Comparison of ENCODE assay signal across 9 mouse cellular contexts in genomic region chr5:65536068-65536465, GRCm38 (mm10). TPM values are rescaled to one million over a fixed set of nuclear protein-coding genes. Genes with fewer than 3 reads are reported as not detected.
A peak's percentile ranks its signal among the peaks of the same experiment; 100 is the strongest.
DNase-seq lines count a peak whose midpoint lies in the region; ATAC-seq and TF ChIP-seq lines count a peak whose summit lies in the region.
"Not testable (repeated sequence)": the region's sequence is repeated elsewhere in the genome, so short reads cannot be mapped to it uniquely, and the experiment has no call there.
"Had no signal": no experiment of that assay in that cellular context is flagged by ENCODE, and none has a peak within 500 bp of the region (broad histone marks: within the 10 kb centered on the region; RNA-seq: fewer than 3 reads in every experiment).

No protein-coding gene starts in this region.

- peaks cover 40% of the 10 kb centered on the region for H3K79me2 ChIP-seq in C2C12 (ENCODE audit: control insufficient read depth, insufficient read depth)

- not testable (repeated sequence) for TF ChIP-seq CTCF in C2C12 (IDR thresholded peaks at IDR 0.05; ENCODE audit: control insufficient read depth, insufficient read depth, insufficient read length); liver, embryonic 14.5 days (IDR thresholded peaks at IDR 0.05; ENCODE audit: low read depth)

- DNase-seq in embryonic facial prominence, embryonic 10.5 days (ENCODE audit: low spot score); hindbrain, embryonic 11.5 days (ENCODE audit: low spot score); liver, embryonic 14.5 days (ENCODE audit: low read depth in 3 of 3, low spot score in 3 of 3): not testable (repeated sequence)

- H3K79me3 ChIP-seq in C2C12 (ENCODE audit: low read depth), result peaks cover 37% of the 10 kb centered on the region

- peak overlapping the region; percentile 84 for H3K4me3 ChIP-seq in C2C12 (ENCODE audit: insufficient read depth, poor library complexity, severe bottlenecking)
- peak overlapping the region; percentile 95 for H3K4me3 ChIP-seq in embryonic facial prominence, embryonic 10.5 days
- peak overlapping the region; percentile 96 for H3K4me3 ChIP-seq in forebrain, embryonic 16.5 days (replicated peaks; ENCODE audit: low read length)
- H3K4me3 ChIP-seq in hindbrain, embryonic 11.5 days (ENCODE audit: low read depth, low read length), result 0 out of 2 replicates have a peak overlapping the region, but pooled peaks have one; percentile 80
- peak overlapping the region; percentile 95 for H3K4me3 ChIP-seq in kidney, embryonic 16.5 days (ENCODE audit: low read length)
- peak overlapping the region; percentile 71 to 94; a peak in 3 of 4 replicates for H3K4me3 ChIP-seq in liver, embryonic 14.5 days (ENCODE audit: insufficient read depth in 1 of 2, low read depth in 2 of 2, low read length in 2 of 2)
- peak overlapping the region; percentile 93 for H3K4me3 ChIP-seq in midbrain, embryonic 13.5 days (replicated peaks)
- H3K4me3 ChIP-seq in stomach, embryonic 14.5 days (ENCODE audit: low read depth, low read length), result peak overlapping the region; percentile 96

- WGBS in embryonic facial prominence, embryonic 10.5 days, result 85% methylated on average over 10 of the region's 10 CpGs
- 80% methylated on average over 10 of the region's 10 CpGs for WGBS in forebrain, embryonic 16.5 days
- 89% methylated on average over 10 of the region's 10 CpGs for WGBS in hindbrain, embryonic 11.5 days
- 83% methylated on average over 10 of the region's 10 CpGs for WGBS in kidney, embryonic 16.5 days
- WGBS in liver, embryonic 14.5 days (ENCODE audit: insufficient replicate concordance), result 75% methylated on average over 10 of the region's 10 CpGs
- WGBS in midbrain, embryonic 13.5 days, result 86% methylated on average over 10 of the region's 10 CpGs
- WGBS in stomach, embryonic 14.5 days, result 76% methylated on average over 10 of the region's 10 CpGs

- H3K4me1 ChIP-seq in embryonic facial prominence, embryonic 10.5 days, result peaks cover 19% of the 10 kb centered on the region
- peaks cover 11% of the 10 kb centered on the region for H3K4me1 ChIP-seq in forebrain, embryonic 16.5 days (replicated peaks; ENCODE audit: control insufficient read depth, insufficient read depth, low read length)
- H3K4me1 ChIP-seq in hindbrain, embryonic 11.5 days (replicated peaks; ENCODE audit: control insufficient read depth, insufficient read depth, low read length); liver, embryonic 14.5 days (replicated peaks; ENCODE audit: control insufficient read depth in 2 of 2, insufficient read depth in 2 of 2, low read length in 1 of 2); stomach, embryonic 14.5 days (ENCODE audit: control insufficient read depth, insufficient read depth, low read length): not testable (repeated sequence)
- peaks cover 21% of the 10 kb centered on the region for H3K4me1 ChIP-seq in kidney, embryonic 16.5 days (ENCODE audit: insufficient read depth, low read length)
- H3K4me1 ChIP-seq in midbrain, embryonic 13.5 days (replicated peaks), result peaks cover 20% of the 10 kb centered on the region

- H3K36me3 ChIP-seq in C2C12 (ENCODE audit: control insufficient read depth, insufficient read depth); forebrain, embryonic 16.5 days (ENCODE audit: control insufficient read depth, insufficient read depth); hindbrain, embryonic 11.5 days (ENCODE audit: control insufficient read depth, insufficient read depth, low read length); kidney, embryonic 16.5 days (ENCODE audit: insufficient read depth, low read length); liver, embryonic 14.5 days (replicated peaks; ENCODE audit: control insufficient read depth, insufficient read depth, low read depth); midbrain, embryonic 13.5 days; stomach, embryonic 14.5 days (ENCODE audit: control insufficient read depth, insufficient read depth, low read length): not testable (repeated sequence)
- H3K36me3 ChIP-seq in embryonic facial prominence, embryonic 10.5 days (replicated peaks), result peaks cover 13% of the 10 kb centered on the region; the same call in 1 of the 2 replicates

- peak overlapping the region; percentile 98; the same call in 1 of the 2 replicates for H3K9ac ChIP-seq in forebrain, embryonic 16.5 days (replicated peaks; ENCODE audit: low read depth, low read length)
- H3K9ac ChIP-seq in hindbrain, embryonic 11.5 days (ENCODE audit: low read depth, low read length), result peak overlapping the region; percentile 94
- peak overlapping the region; percentile 95 for H3K9ac ChIP-seq in kidney, embryonic 16.5 days (replicated peaks; ENCODE audit: low read length)
- peak overlapping the region; percentile 97 for H3K9ac ChIP-seq in liver, embryonic 14.5 days (replicated peaks)
- H3K9ac ChIP-seq in midbrain, embryonic 13.5 days (replicated peaks), result peak overlapping the region; percentile 95
- peak overlapping the region; percentile 95; the same call in 1 of the 2 replicates for H3K9ac ChIP-seq in stomach, embryonic 14.5 days (replicated peaks; ENCODE audit: low read depth, low read length)

- H3K4me2 ChIP-seq in forebrain, embryonic 16.5 days (ENCODE audit: low read length), result peak overlapping the region; percentile 74
- peak overlapping the region; percentile 74 for H3K4me2 ChIP-seq in hindbrain, embryonic 11.5 days (replicated peaks; ENCODE audit: low read depth, low read length)
- peak overlapping the region; percentile 67 for H3K4me2 ChIP-seq in kidney, embryonic 16.5 days (replicated peaks; ENCODE audit: low read depth, low read length)
- peak overlapping the region; percentile 90 for H3K4me2 ChIP-seq in liver, embryonic 14.5 days (ENCODE audit: low read depth)
- peak overlapping the region; percentile 70 for H3K4me2 ChIP-seq in midbrain, embryonic 13.5 days (replicated peaks)
- peak overlapping the region; percentile 72 for H3K4me2 ChIP-seq in stomach, embryonic 14.5 days (replicated peaks; ENCODE audit: low read depth, low read length)

- peak overlapping the region; percentile 98 for H3K27ac ChIP-seq in embryonic facial prominence, embryonic 10.5 days (replicated peaks)
- H3K27ac ChIP-seq in forebrain, embryonic 16.5 days (ENCODE audit: low read length), result peak overlapping the region; percentile 98
- H3K27ac ChIP-seq in hindbrain, embryonic 11.5 days (ENCODE audit: low read depth, low read length), result peak overlapping the region; percentile 87; the same call in 1 of the 2 replicates
- H3K27ac ChIP-seq in kidney, embryonic 16.5 days (ENCODE audit: low read length), result peak overlapping the region; percentile 99
- peak overlapping the region; percentile 90 for H3K27ac ChIP-seq in liver, embryonic 14.5 days
- peak overlapping the region; percentile 99 for H3K27ac ChIP-seq in midbrain, embryonic 13.5 days
- peak overlapping the region; percentile 99 for H3K27ac ChIP-seq in stomach, embryonic 14.5 days (ENCODE audit: low read length)

- H3K9me3 ChIP-seq in embryonic facial prominence, embryonic 10.5 days; forebrain, embryonic 16.5 days (ENCODE audit: control insufficient read depth, low read length); hindbrain, embryonic 11.5 days (ENCODE audit: control insufficient read depth, low read length); kidney, embryonic 16.5 days (ENCODE audit: low read length); liver, embryonic 14.5 days (ENCODE audit: control insufficient read depth, low read length); midbrain, embryonic 13.5 days; stomach, embryonic 14.5 days (ENCODE audit: control insufficient read depth, low read depth, low read length): not testable (repeated sequence)

- H3ac ChIP-seq in C2C12 (ENCODE audit: control insufficient read depth, insufficient read length, low read depth), result not testable (repeated sequence)

- H3K27me3 ChIP-seq in C2C12 (ENCODE audit: control insufficient read depth, insufficient read depth, insufficient read length); embryonic facial prominence, embryonic 10.5 days (replicated peaks; ENCODE audit: low read depth, poor library complexity, severe bottlenecking); forebrain, embryonic 16.5 days (replicated peaks; ENCODE audit: control insufficient read depth, insufficient read depth, low read length); hindbrain, embryonic 11.5 days (ENCODE audit: control insufficient read depth, insufficient read depth, low read length); kidney, embryonic 16.5 days (ENCODE audit: insufficient read depth, low read length); liver, embryonic 14.5 days (ENCODE audit: control insufficient read depth, insufficient read depth, low read length); midbrain, embryonic 13.5 days; stomach, embryonic 14.5 days (ENCODE audit: control insufficient read depth, insufficient read depth, low read length): not testable (repeated sequence)

- not testable (repeated sequence) for TF ChIP-seq EP300 in liver, embryonic 14.5 days (IDR thresholded peaks at IDR 0.05; ENCODE audit: low read depth)

- not testable (repeated sequence) for ATAC-seq in forebrain, embryonic 16.5 days; hindbrain, embryonic 11.5 days (ENCODE audit: low FRiP score); kidney, embryonic 16.5 days (ENCODE audit: low FRiP score, low TSS enrichment); liver, embryonic 14.5 days (ENCODE audit: insufficient read depth); midbrain, embryonic 13.5 days; stomach, embryonic 14.5 days (ENCODE audit: insufficient number of reproducible peaks, insufficient read depth, low FRiP score, low read depth)

RNA-seq across cellular contexts. Expression of gene Smim14, which starts 0.9 kb away (rescaled TPM):
- 63.0 TPM for polyA plus RNA-seq in C2C12 (2012; fragmentation: generic; extraction: Trizol)
- 56.0 and 69.3 TPM in 2 replicates for polyA plus RNA-seq in embryonic facial prominence, embryonic 10.5 days (2016; fragmentation: Nextera tagmentation; extraction: Ambion mirVana)
- 174 and 198 TPM in 2 replicates for polyA plus RNA-seq in forebrain, embryonic 16.5 days (2015; fragmentation: Nextera tagmentation; extraction: Ambion mirVana)
- 109 and 111 TPM in 2 replicates for polyA plus RNA-seq in hindbrain, embryonic 11.5 days (2014; fragmentation: Nextera tagmentation; extraction: Ambion mirVana)
- polyA plus RNA-seq in kidney, embryonic 16.5 days (2015; fragmentation: Nextera tagmentation; extraction: Ambion mirVana), result 101 and 106 TPM in 2 replicates
- 15.4 and 15.8 TPM in 2 replicates for polyA plus RNA-seq in liver, embryonic 14.5 days (2012; rRNA removed)
- 39.9 and 45.2 TPM in 2 replicates for polyA plus RNA-seq in liver, embryonic 14.5 days (2014; fragmentation: Nextera tagmentation; extraction: Ambion mirVana)
- 164 and 167 TPM in 2 replicates for polyA plus RNA-seq in midbrain, embryonic 13.5 days (2015; fragmentation: Nextera tagmentation; extraction: Ambion mirVana)
- 133 and 149 TPM in 2 replicates for polyA plus RNA-seq in stomach, embryonic 14.5 days (2014; fragmentation: Nextera tagmentation; extraction: Ambion mirVana)

RNA-seq across cellular contexts. Expression of gene Ube2k, which starts 1.0 kb away (rescaled TPM):
- 98.7 TPM for polyA plus RNA-seq in C2C12 (2012; fragmentation: generic; extraction: Trizol)
- polyA plus RNA-seq in embryonic facial prominence, embryonic 10.5 days (2016; fragmentation: Nextera tagmentation; extraction: Ambion mirVana), result 214 and 216 TPM in 2 replicates
- polyA plus RNA-seq in forebrain, embryonic 16.5 days (2015; fragmentation: Nextera tagmentation; extraction: Ambion mirVana), result 188 and 191 TPM in 2 replicates
- polyA plus RNA-seq in hindbrain, embryonic 11.5 days (2014; fragmentation: Nextera tagmentation; extraction: Ambion mirVana), result 147 and 172 TPM in 2 replicates
- polyA plus RNA-seq in kidney, embryonic 16.5 days (2015; fragmentation: Nextera tagmentation; extraction: Ambion mirVana), result 158 and 173 TPM in 2 replicates
- 20.4 and 60.5 TPM in 2 replicates for polyA plus RNA-seq in liver, embryonic 14.5 days (2012; rRNA removed)
- 64.7 and 67.2 TPM in 2 replicates for polyA plus RNA-seq in liver, embryonic 14.5 days (2014; fragmentation: Nextera tagmentation; extraction: Ambion mirVana)
- polyA plus RNA-seq in midbrain, embryonic 13.5 days (2015; fragmentation: Nextera tagmentation; extraction: Ambion mirVana), result 197 and 204 TPM in 2 replicates
- 128 and 138 TPM in 2 replicates for polyA plus RNA-seq in stomach, embryonic 14.5 days (2014; fragmentation: Nextera tagmentation; extraction: Ambion mirVana)

RNA-seq across cellular contexts. Expression of gene Gm43552, which starts 43.4 kb away (rescaled TPM):
- not detected for polyA plus RNA-seq in C2C12 (2012; fragmentation: generic; extraction: Trizol)
- not detected in 2 replicates for polyA plus RNA-seq in embryonic facial prominence, embryonic 10.5 days (2016; fragmentation: Nextera tagmentation; extraction: Ambion mirVana)
- polyA plus RNA-seq in forebrain, embryonic 16.5 days (2015; fragmentation: Nextera tagmentation; extraction: Ambion mirVana), result not detected in 2 replicates
- 1.3 TPM in 1 of 2 replicates, not detected in the other for polyA plus RNA-seq in hindbrain, embryonic 11.5 days (2014; fragmentation: Nextera tagmentation; extraction: Ambion mirVana)
- polyA plus RNA-seq in kidney, embryonic 16.5 days (2015; fragmentation: Nextera tagmentation; extraction: Ambion mirVana), result not detected in 2 replicates
- polyA plus RNA-seq in liver, embryonic 14.5 days (2012; rRNA removed), result not detected in 2 replicates
- not detected in 2 replicates for polyA plus RNA-seq in liver, embryonic 14.5 days (2014; fragmentation: Nextera tagmentation; extraction: Ambion mirVana)
- not detected in 2 replicates for polyA plus RNA-seq in midbrain, embryonic 13.5 days (2015; fragmentation: Nextera tagmentation; extraction: Ambion mirVana)
- polyA plus RNA-seq in stomach, embryonic 14.5 days (2014; fragmentation: Nextera tagmentation; extraction: Ambion mirVana), result not detected in 2 replicates
- polyA plus RNA-seq: large intestine, adult 2 months had no signal
